Mouse (Mus musculus): ENCODE measurements around the gene Zfp961. TPM values are rescaled to one million over a fixed set of nuclear protein-coding genes. Genes with fewer than 3 reads are reported as not detected.
A peak's percentile ranks its signal among the peaks of the same experiment; 100 is the strongest.
"Not testable (repeated sequence)": the region's sequence is repeated elsewhere in the genome, so short reads cannot be mapped to it uniquely, and the experiment has no call there.

Zfp961 gene
- 5.1 TPM for polyA plus RNA-seq (2012; fragmentation: generic; extraction: Trizol)
- long read RNA-seq, experiment 1, partial matches to known transcripts: 0 of 4 reads
- long read RNA-seq, experiment 1, other reads (novel, unspliced or antisense): 0 of 4 reads
- long read RNA-seq, experiment 2, transcript Zfp961-201 (4 exons, 2,713 nt): minor isoform, 5 of 26 reads
- long read RNA-seq, experiment 2, transcript Zfp961-204 (3 exons, 601 nt): minor isoform, 7 of 26 reads
- long read RNA-seq, experiment 2, transcript Zfp961-209 (4 exons, 504 nt): major isoform, 12 of 26 reads
- long read RNA-seq, experiment 2, partial matches to known transcripts: 0 of 26 reads
- long read RNA-seq, experiment 2, other reads (novel, unspliced or antisense): 0 of 26 reads

DNA sequence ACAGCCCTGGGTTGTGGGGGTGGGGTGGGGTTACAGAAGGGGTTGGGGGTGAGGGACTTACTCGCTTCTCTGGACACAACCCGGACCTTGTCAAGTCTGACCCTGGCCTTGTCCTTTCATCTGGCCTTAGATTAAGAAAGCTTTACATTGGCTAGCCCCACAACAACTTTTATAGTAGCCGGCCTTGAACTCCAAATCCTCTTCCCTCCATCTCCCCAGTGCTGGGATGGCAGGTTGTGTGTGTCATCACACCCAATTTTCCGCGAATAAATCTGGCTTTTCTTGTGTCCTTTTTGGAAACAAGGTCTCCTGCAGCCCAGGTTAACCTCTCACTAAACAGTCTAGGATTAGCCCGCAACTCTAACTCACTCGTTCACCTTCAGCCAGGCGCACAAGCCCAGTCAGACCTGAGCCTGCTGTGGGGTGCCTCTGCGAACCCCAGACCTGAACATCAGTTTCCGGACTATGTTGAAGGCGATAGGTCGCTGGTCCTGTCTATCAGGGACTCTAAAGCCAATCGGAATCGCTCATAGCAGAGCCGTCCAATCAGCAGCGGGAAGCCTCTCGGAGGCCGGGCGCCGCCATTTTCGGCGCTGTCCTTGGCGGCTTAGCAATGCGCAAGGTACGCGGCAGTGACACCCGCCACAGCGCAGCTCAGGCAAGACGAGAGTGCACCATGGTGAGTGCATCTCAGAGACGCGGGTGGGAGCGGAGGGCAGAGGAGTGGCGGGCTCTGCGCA, at the start of gene Zfp961:
Zfp961 (plus strand) TSS at position 557 of the 740 bp plus-strand sequence.
- peak; percentile 63 for TF ChIP-seq MAX (IDR thresholded peaks at IDR 0.05)
- TF ChIP-seq USF1 (IDR thresholded peaks at IDR 0.05; ENCODE audit: low read depth): no peak
- peaks cover 37% of the 10 kb centered on the region for H3K79me2 ChIP-seq (ENCODE audit: control insufficient read depth, insufficient read depth)
- peak within 1 kb of the TSS; percentile 57 for H3ac ChIP-seq (ENCODE audit: control insufficient read depth, insufficient read length, low read depth)
- peaks cover 10% of the 10 kb centered on the region for H3K36me3 ChIP-seq (ENCODE audit: control insufficient read depth, insufficient read depth)
- no peaks in the 10 kb centered on the region for H3K27me3 ChIP-seq (ENCODE audit: control insufficient read depth, insufficient read depth, insufficient read length)
- peaks cover 28% of the 10 kb centered on the region for H3K79me3 ChIP-seq (ENCODE audit: low read depth)
- H3K4me3 ChIP-seq (ENCODE audit: insufficient read depth, poor library complexity, severe bottlenecking): peak within 1 kb of the TSS; percentile 56

DNA sequence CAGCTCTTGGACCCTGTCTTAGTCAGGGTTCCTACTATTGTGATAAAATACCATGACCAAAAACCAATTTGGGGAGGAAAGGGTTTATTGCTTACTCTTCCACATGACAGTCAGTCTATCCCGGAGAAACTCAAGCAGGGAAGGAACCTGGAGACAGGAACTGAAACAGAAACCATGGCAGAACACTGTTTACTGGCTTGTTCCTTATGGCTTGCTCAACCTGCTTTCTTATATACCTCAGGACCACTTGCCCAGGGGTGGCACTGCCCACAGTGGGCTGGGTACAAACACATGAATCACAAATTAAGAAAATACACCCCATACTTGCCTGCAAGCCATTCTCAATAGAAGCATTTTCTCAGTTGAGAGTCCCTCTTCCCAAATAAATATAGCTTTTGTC, 47.8 kb upstream of the Zfp961 start:
- H3K27me3 ChIP-seq (ENCODE audit: control insufficient read depth, insufficient read depth, insufficient read length); H3K79me3 ChIP-seq (ENCODE audit: low read depth): not testable (repeated sequence)

DNA sequence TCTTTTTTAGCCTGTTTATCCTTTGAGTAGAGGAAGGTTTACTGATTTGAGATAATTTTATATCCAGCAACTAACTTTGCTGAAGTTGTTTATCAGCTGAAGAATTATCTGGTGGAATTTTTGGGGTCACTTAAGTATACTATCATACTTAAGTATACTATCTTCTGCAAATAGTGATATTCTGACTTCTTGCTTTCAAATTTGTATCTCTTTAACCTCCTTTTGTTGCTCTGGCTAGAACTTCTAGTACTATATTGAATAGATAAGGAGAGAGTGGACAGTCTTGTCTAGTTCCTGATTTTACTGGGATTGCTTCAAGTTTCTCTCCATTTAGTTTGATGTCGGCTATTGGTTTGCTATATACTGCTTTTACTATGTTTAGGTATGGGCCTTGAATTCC, 44.0 kb upstream of the Zfp961 start:
- H3K27me3 ChIP-seq (ENCODE audit: control insufficient read depth, insufficient read depth, insufficient read length): no peaks in the 10 kb centered on the region
- TF ChIP-seq CEBPB (IDR thresholded peaks at IDR 0.05; ENCODE audit: low read depth): no peak
- no peak for TF ChIP-seq CTCF (IDR thresholded peaks at IDR 0.05; ENCODE audit: control insufficient read depth, insufficient read depth, insufficient read length)
- TF ChIP-seq FOSL1 (IDR thresholded peaks at IDR 0.05; ENCODE audit: insufficient read depth, low read length, poor library complexity, severe bottlenecking): no peak
- no peak for TF ChIP-seq USF1 (IDR thresholded peaks at IDR 0.05; ENCODE audit: low read depth)
- TF ChIP-seq MYOD1 (IDR thresholded peaks at IDR 0.05; ENCODE audit: control insufficient read depth, insufficient read length, low read depth): no peak
- no peak for TF ChIP-seq MYOG (IDR thresholded peaks at IDR 0.05; ENCODE audit: control insufficient read depth, extremely low read depth, insufficient read length)
- TF ChIP-seq MAX (IDR thresholded peaks at IDR 0.05): no peak

More for the DNA sequence above, 47.8 kb upstream of the Zfp961 start:
- H3K79me2 ChIP-seq (ENCODE audit: control insufficient read depth, insufficient read depth); H3ac ChIP-seq (ENCODE audit: control insufficient read depth, insufficient read length, low read depth); H3K4me3 ChIP-seq (ENCODE audit: insufficient read depth, poor library complexity, severe bottlenecking); H3K36me3 ChIP-seq (ENCODE audit: control insufficient read depth, insufficient read depth): not testable (repeated sequence)

DNA sequence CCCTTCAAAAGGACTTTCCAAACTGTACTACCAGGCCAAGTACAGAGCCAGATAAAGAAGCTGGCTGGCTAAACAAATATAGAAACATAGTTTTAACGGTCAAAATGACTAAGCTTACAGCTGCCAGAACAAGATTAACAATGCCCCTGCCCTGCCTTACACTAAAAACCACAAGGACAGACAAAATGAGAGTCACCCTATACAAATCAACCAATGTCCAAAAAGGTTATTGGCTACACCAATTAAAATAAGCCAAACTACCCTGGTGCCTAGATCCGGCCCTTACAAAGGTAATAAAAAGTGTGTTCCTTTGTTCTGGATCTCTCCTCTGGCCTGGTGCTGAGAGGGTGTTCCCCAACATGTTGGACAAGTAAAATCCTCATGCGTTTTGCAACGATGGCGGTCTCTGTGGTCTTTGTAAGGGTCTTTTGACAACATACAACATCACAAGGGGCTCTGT, 43.0 kb upstream of the Zfp961 start:
- H3K79me2 ChIP-seq (ENCODE audit: control insufficient read depth, insufficient read depth): peaks cover 5% of the 10 kb centered on the region
- H3K79me3 ChIP-seq (ENCODE audit: low read depth): no peaks in the 10 kb centered on the region
- no peak overlapping the region for H3ac ChIP-seq (ENCODE audit: control insufficient read depth, insufficient read length, low read depth)
- no peaks in the 10 kb centered on the region for H3K36me3 ChIP-seq (ENCODE audit: control insufficient read depth, insufficient read depth)
- no peak overlapping the region for H3K4me3 ChIP-seq (ENCODE audit: insufficient read depth, poor library complexity, severe bottlenecking)
- TF ChIP-seq MYOD1 (IDR thresholded peaks at IDR 0.05; ENCODE audit: control insufficient read depth, insufficient read length, low read depth): no peak
- TF ChIP-seq FOSL1 (IDR thresholded peaks at IDR 0.05; ENCODE audit: insufficient read depth, low read length, poor library complexity, severe bottlenecking): no peak
- no peak for TF ChIP-seq CEBPB (IDR thresholded peaks at IDR 0.05; ENCODE audit: low read depth)
- TF ChIP-seq MAX (IDR thresholded peaks at IDR 0.05): no peak
- no peak for TF ChIP-seq USF1 (IDR thresholded peaks at IDR 0.05; ENCODE audit: low read depth)
- no peak for TF ChIP-seq MYOG (IDR thresholded peaks at IDR 0.05; ENCODE audit: control insufficient read depth, extremely low read depth, insufficient read length)
- no peak for TF ChIP-seq CTCF (IDR thresholded peaks at IDR 0.05; ENCODE audit: control insufficient read depth, insufficient read depth, insufficient read length)
- no peaks in the 10 kb centered on the region for H3K27me3 ChIP-seq (ENCODE audit: control insufficient read depth, insufficient read depth, insufficient read length)

More for the DNA sequence above, 44.0 kb upstream of the Zfp961 start:
- Histone ChIP-seq H3K36me3 (ENCODE audit: control insufficient read depth, insufficient read depth) (no peaks in the 10 kb centered on the region), H3K79me2 (ENCODE audit: control insufficient read depth, insufficient read depth) (no peaks in the 10 kb centered on the region), H3ac (ENCODE audit: control insufficient read depth, insufficient read length, low read depth) (no peak overlapping the region), H3K4me3 (ENCODE audit: insufficient read depth, poor library complexity, severe bottlenecking) (no peak overlapping the region), H3K79me3 (ENCODE audit: low read depth) (no peaks in the 10 kb centered on the region)

GRCm38 (mm10) chr8:71908309-71909261, 42.3 kb upstream of the Zfp961 start, which contains the start of the genes Zfp882 and Zfp617:
Gene Zfp882 (plus strand): TSS chr8:71908608.
Gene Zfp617 (plus strand): TSS chr8:71908635.
- Histone ChIP-seq H3K79me3 (ENCODE audit: low read depth) (no peaks in the 10 kb centered on the region), H3K36me3 (ENCODE audit: control insufficient read depth, insufficient read depth) (no peaks in the 10 kb centered on the region), H3K27me3 (ENCODE audit: control insufficient read depth, insufficient read depth, insufficient read length) (no peaks in the 10 kb centered on the region), H3K79me2 (ENCODE audit: control insufficient read depth, insufficient read depth) (peaks cover 5% of the 10 kb centered on the region), H3K4me3 (ENCODE audit: insufficient read depth, poor library complexity, severe bottlenecking) (peak within 1 kb of the TSS; percentile 23), H3ac (ENCODE audit: control insufficient read depth, insufficient read length, low read depth) (peak within 1 kb of the TSS; percentile 69)
- TF ChIP-seq MYOD1 (IDR thresholded peaks at IDR 0.05; ENCODE audit: control insufficient read depth, insufficient read length, low read depth): no peak
- TF ChIP-seq CTCF (IDR thresholded peaks at IDR 0.05; ENCODE audit: control insufficient read depth, insufficient read depth, insufficient read length): peak; percentile 62
- TF ChIP-seq USF1 (IDR thresholded peaks at IDR 0.05; ENCODE audit: low read depth): no peak
- no peak for TF ChIP-seq FOSL1 (IDR thresholded peaks at IDR 0.05; ENCODE audit: insufficient read depth, low read length, poor library complexity, severe bottlenecking)
- no peak for TF ChIP-seq CEBPB (IDR thresholded peaks at IDR 0.05; ENCODE audit: low read depth)
- TF ChIP-seq MAX (IDR thresholded peaks at IDR 0.05): no peak
